ENCODE assay signal across 9 mouse cellular contexts in the genomic region with DNA sequence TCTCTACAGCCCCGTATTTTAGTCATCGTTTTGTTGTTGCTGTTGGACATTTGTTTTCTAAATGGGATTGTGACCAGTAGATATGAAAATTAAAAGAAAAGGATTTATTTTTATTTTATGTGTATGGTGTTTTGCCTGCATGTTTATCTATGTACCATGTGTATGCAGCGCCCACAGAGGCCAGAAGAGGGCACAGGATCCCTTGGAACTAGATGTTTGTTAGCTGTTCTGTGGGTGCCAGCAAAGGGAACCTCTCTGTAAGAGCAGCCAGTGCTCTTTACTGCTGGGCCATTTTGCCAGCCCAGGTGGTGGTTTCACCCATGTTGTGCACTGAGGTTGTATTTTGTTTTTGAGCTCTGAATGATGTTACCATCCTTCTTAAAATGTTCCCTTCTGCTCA. TPM values are rescaled to one million over a fixed set of nuclear protein-coding genes. Genes with fewer than 3 reads are reported as not detected.
DNase-seq lines count a peak whose midpoint lies in the region; ATAC-seq and TF ChIP-seq lines count a peak whose summit lies in the region.
"Had no signal": no experiment of that assay in that cellular context is flagged by ENCODE, and none has a peak within 500 bp of the region (broad histone marks: within the 10 kb centered on the region; RNA-seq: fewer than 3 reads in every experiment).

No protein-coding gene starts in this region.

- no peak overlapping the region for H3K9ac ChIP-seq in intestine, postnatal 0 days (ENCODE audit: low read depth, low read length)
- H3K9ac ChIP-seq in intestine, embryonic 15.5 days = no peak overlapping the region

- intact Hi-C loops in left cerebral cortex, postnatal 36 days (cut with DNase I) = loop anchor here (5.0 to 10.0 kb wide), 3 partner anchors 183 to 393 kb away; no protein-coding TSS in a partner anchor

- H3K27me3 ChIP-seq in intestine, postnatal 0 days (replicated peaks; ENCODE audit: control insufficient read depth, insufficient read depth, low read length) = no peaks in the 10 kb centered on the region
- H3K27me3 ChIP-seq in intestine, embryonic 15.5 days (replicated peaks) = no peaks in the 10 kb centered on the region

- H3K4me1 ChIP-seq in intestine, postnatal 0 days (replicated peaks; ENCODE audit: control insufficient read depth, insufficient read depth, low read length) = no peaks in the 10 kb centered on the region
- peaks cover 12% of the 10 kb centered on the region; the same call in 1 of the 2 replicates for H3K4me1 ChIP-seq in intestine, embryonic 15.5 days (replicated peaks)

- H3K4me3 ChIP-seq in intestine, postnatal 0 days (ENCODE audit: low read depth, low read length) = no peak overlapping the region
- H3K4me3 ChIP-seq in intestine, embryonic 15.5 days (replicated peaks) = no peak overlapping the region
- H3K4me3 ChIP-seq: erythroblast, embryonic 14.5 days had no signal

- no peaks in the 10 kb centered on the region for H3K9me3 ChIP-seq in intestine, postnatal 0 days (ENCODE audit: control insufficient read depth)
- no peaks in the 10 kb centered on the region for H3K9me3 ChIP-seq in intestine, embryonic 15.5 days

- TF ChIP-seq CTCF in intestine, postnatal 0 days (IDR thresholded peaks at IDR 0.05; ENCODE audit: low read depth) = peak; percentile 83

- peak; percentile 41 for DNase-seq in Muller cell, postnatal 12 days (ENCODE audit: inconsistent ontology term)
- peak; percentile 80 to 85 for DNase-seq in cerebellum, postnatal 14 days
- DNase-seq in heart, postnatal 4 days = peak; percentile 69
- DNase-seq in left cerebral cortex, postnatal 36 days (ENCODE audit: low spot score in 2 of 2) = peak; percentile 14 to 29
- DNase-seq in retina, postnatal 7 days (ENCODE audit: low read depth, low spot score) = peak; percentile 21
- no peak for DNase-seq in spleen, postnatal 36 days (ENCODE audit: low spot score in 2 of 2)

- no peaks in the 10 kb centered on the region for H3K36me3 ChIP-seq in intestine, postnatal 0 days (ENCODE audit: control insufficient read depth, insufficient read depth)
- no peaks in the 10 kb centered on the region for H3K36me3 ChIP-seq in intestine, embryonic 15.5 days

- H3K27ac ChIP-seq in intestine, postnatal 0 days (ENCODE audit: low read depth, low read length) = no peak overlapping the region
- H3K27ac ChIP-seq in intestine, embryonic 15.5 days = no peak overlapping the region

- no peak overlapping the region for H3K4me2 ChIP-seq in intestine, postnatal 0 days (replicated peaks; ENCODE audit: low read depth)
- no peak overlapping the region for H3K4me2 ChIP-seq in intestine, embryonic 15.5 days (replicated peaks)

- ATAC-seq in intestine, postnatal 0 days = no peak
- no peak for ATAC-seq in intestine, embryonic 15.5 days

- 67% methylated on average over 3 of the region's 3 CpGs for WGBS in intestine, postnatal 0 days
- 66% methylated on average over 3 of the region's 3 CpGs for WGBS in intestine, embryonic 15.5 days

RNA-seq across cellular contexts. Expression of a gene that starts 33.9 kb away (rescaled TPM):
- polyA plus RNA-seq in intestine, postnatal 0 days (2015; fragmentation: Nextera tagmentation; extraction: Ambion mirVana) = 2.6 TPM in 2 replicates
- 3.8 and 4.1 TPM in 2 replicates for polyA plus RNA-seq in intestine, embryonic 15.5 days (2015; fragmentation: Nextera tagmentation; extraction: Ambion mirVana)
- 10 to 100 TPM; 17.5 to 18.2 TPM for total RNA-seq in heart, postnatal 4 days (2021)
- 10 to 100 TPM; 35.3 to 42.9 TPM for total RNA-seq in left cerebral cortex, postnatal 36 days (2021)

Comparison
In these comparisons a context has a peak if more than half of its experiments do, and no peak if none do; other contexts are left out.
1. DNase-seq: peak in Muller cell, postnatal 12 days (single experiment), cerebellum, postnatal 14 days (2 of 2), heart, postnatal 4 days (single experiment), left cerebral cortex, postnatal 36 days (2 of 2) and retina, postnatal 7 days (single experiment); none in spleen, postnatal 36 days (0 of 2).